ENCODE assay signal across 15 mouse cellular contexts in the genomic region with DNA sequence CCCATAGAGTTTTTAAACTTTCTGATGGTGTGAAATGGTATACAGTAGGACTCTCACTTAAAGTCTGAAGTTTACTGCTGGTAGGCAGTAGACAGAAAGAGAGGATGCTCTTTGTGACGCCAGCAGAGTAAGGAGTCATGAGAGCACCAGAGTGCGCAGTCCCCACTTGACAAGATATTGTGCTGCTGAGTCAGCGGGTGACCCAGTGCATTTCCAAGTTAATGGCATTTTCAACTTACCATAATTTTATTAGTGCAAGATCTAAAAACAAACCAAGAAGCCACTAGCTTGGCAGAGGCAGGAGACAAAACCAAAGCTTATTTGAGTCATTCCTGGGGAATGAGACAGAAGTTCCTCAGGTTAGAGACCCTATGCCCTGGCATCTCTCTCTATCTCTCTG.
DNase-seq lines count a peak whose midpoint lies in the region.
"Had no signal": no experiment of that assay in that cellular context is flagged by ENCODE, and none has a peak within 500 bp of the region (broad histone marks: within the 10 kb centered on the region; RNA-seq: fewer than 3 reads in every experiment).

No protein-coding gene starts in this region.

- DNase-seq in heart, adult 11 months, result peak; percentile 54
- no peak for DNase-seq in heart, postnatal 4 days
- DNase-seq in 3134 (ENCODE audit: extremely low read depth, insufficient read length, low spot score) (peak; percentile 67), NIH3T3 (ENCODE audit: low read depth) (peak; percentile 21)
- no peak for DNase-seq in layer of hippocampus, postnatal 10 days (ENCODE audit: low spot score in 2 of 2)
- no peak for DNase-seq in urinary bladder, postnatal 4 days (ENCODE audit: low spot score in 2 of 2)
- DNase-seq: adrenal gland, adult 8-10 months; adrenal gland, postnatal 14 days; adrenal gland, postnatal 36 days; B cell, adult 2 months; cerebellum, adult 11-12 months; cerebellum, adult 2 months; cerebellum, adult 9-10 months; cerebellum, postnatal 10 days; cerebellum, postnatal 25 days had no signal

Comparison
In these comparisons a context has a peak if more than half of its experiments do, and no peak if none do; other contexts are left out.
1. DNase-seq: peak in heart, adult 11 months (single experiment), 3134 (single experiment) and NIH3T3 (single experiment); none in heart, postnatal 4 days (single experiment), layer of hippocampus, postnatal 10 days (0 of 2) and urinary bladder, postnatal 4 days (0 of 2).